Mouse (Mus musculus): ENCODE results near the gene Tapbp. TPM values are rescaled to one million over a fixed set of nuclear protein-coding genes. Genes with fewer than 3 reads are reported as not detected.

Gene Tapbp
- polyA plus RNA-seq, 1 experiment from 2014 or later: 20.6 TPM

DNA sequence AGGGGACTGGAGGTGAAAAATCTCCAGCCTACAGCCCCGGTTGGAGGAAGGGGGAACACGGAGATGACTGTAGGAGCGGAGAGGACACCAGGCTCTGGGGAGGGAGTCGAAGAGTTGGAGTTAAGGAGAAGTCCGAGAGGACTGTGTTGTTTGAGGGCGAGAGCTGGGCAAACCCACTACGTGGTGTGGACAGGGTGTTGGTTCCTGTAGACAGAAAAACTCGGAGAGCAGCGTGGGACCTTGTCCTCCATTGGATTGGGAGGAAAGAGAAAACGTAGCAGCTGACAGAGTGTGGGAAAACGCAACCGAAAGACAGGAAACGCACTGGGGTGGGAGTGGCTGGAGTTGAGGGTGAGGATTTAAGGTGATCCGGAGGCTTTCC, 5.8 kb upstream of the Tapbp start:
- under 1% methylated on average over 14 of the region's 14 CpGs for WGBS
- Histone ChIP-seq H3K27ac (replicated peaks; ENCODE audit: low read depth, low read length) (peak overlapping the region; percentile 93), H3K9me3 (ENCODE audit: control insufficient read depth, low read length) (no peaks in the 10 kb centered on the region), H3K4me2 (ENCODE audit: low read length) (peak overlapping the region; percentile 93), H3K27me3 (ENCODE audit: control insufficient read depth, insufficient read depth, low read length) (no peaks in the 10 kb centered on the region), H3K36me3 (ENCODE audit: control insufficient read depth, insufficient read depth, low read length) (peaks cover 36% of the 10 kb centered on the region), H3K4me3 (replicated peaks; ENCODE audit: low read depth, low read length) (peak overlapping the region; percentile 76), H3K4me1 (ENCODE audit: control insufficient read depth, insufficient read depth, low read length) (peaks cover 14% of the 10 kb centered on the region), H3K9ac (replicated peaks; ENCODE audit: low read length) (peak overlapping the region; percentile 81)
- peak; percentile 4 for ATAC-seq (ENCODE audit: low FRiP score, low TSS enrichment)
- DNase-seq: no peak

DNA sequence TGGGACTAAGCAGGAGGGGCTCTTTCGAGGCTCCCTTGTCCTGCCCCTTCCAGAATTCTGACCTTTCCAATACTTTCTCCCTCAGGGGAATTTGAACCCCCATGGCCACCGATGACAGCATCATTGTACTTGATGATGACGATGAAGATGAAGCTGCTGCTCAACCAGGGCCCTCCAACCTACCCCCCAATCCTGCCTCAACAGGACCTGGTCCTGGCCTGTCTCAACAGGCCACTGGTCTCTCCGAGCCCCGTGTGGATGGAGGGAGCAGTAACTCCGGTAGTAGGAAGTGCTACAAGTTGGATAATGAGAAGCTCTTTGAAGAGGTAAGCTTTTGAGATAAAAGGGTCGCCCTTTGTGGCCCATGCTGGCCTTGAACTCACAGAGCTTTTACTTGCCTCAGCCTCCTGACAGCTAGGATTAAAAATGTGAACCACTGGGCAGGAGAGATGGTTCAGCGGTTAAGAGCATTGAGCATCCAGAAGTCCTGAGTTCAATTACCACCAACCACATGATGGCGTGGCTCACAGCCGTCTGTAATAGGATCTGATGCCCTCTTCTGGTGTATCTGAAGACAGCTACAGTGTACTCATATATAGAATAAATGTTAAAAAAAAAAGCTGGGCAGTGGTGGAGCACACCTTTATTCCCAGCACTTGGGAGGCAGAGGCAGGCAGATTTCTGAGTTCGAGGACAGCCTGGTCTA, 5.2 kb upstream of the Tapbp start:
- ATAC-seq (ENCODE audit: low FRiP score, low TSS enrichment): no peak
- Histone ChIP-seq H3K9ac (replicated peaks; ENCODE audit: low read length) (no peak overlapping the region; the same call in 1 of the 2 replicates), H3K36me3 (ENCODE audit: control insufficient read depth, insufficient read depth, low read length) (peaks cover 36% of the 10 kb centered on the region), H3K4me1 (ENCODE audit: control insufficient read depth, insufficient read depth, low read length) (peaks cover 17% of the 10 kb centered on the region), H3K4me3 (replicated peaks; ENCODE audit: low read depth, low read length) (peak overlapping the region; percentile 76), H3K4me2 (ENCODE audit: low read length) (peak overlapping the region; percentile 93), H3K9me3 (ENCODE audit: control insufficient read depth, low read length) (no peaks in the 10 kb centered on the region), H3K27me3 (ENCODE audit: control insufficient read depth, insufficient read depth, low read length) (no peaks in the 10 kb centered on the region), H3K27ac (replicated peaks; ENCODE audit: low read depth, low read length) (no peak overlapping the region)
- 59% methylated on average over 11 of the region's 11 CpGs for WGBS
- no peak for DNase-seq

DNA sequence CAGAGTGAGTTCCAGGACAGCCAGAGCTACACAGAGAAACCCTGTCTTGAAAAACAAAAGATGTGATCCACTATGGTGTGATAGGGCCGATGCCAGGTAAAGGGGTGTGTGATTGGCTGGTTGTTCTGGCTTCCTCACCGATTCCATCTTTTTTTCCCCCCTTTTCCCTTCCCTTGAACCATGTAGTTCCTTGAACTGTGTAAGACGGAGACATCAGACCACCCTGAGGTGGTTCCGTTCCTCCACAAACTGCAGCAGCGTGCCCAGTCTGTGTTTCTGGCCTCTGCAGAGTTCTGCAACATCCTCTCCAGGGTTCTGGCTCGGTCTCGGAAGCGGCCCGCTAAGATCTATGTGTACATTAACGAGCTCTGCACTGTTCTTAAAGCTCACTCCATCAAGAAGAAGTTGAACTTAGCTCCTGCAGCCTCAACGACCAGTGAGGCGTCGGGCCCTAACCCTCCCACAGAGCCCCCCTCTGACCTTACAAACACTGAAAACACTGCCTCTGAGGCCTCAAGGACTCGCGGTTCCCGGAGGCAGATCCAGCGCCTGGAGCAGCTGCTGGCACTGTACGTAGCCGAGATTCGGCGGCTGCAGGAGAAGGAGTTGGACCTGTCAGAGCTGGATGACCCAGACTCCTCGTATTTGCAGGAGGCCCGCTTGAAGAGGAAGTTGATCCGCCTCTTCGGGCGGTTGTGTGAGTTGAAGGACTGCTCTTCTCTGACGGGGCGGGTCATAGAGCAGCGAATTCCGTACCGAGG, 4.5 kb upstream of the Tapbp start:
- DNase-seq: no peak
- H3K4me1 ChIP-seq (ENCODE audit: control insufficient read depth, insufficient read depth, low read length): peaks cover 17% of the 10 kb centered on the region
- no peak overlapping the region for H3K4me3 ChIP-seq (replicated peaks; ENCODE audit: low read depth, low read length)
- peaks cover 36% of the 10 kb centered on the region for H3K36me3 ChIP-seq (ENCODE audit: control insufficient read depth, insufficient read depth, low read length)
- no peak overlapping the region for H3K27ac ChIP-seq (replicated peaks; ENCODE audit: low read depth, low read length)
- no peak for ATAC-seq (ENCODE audit: low FRiP score, low TSS enrichment)
- no peak overlapping the region for H3K9ac ChIP-seq (replicated peaks; ENCODE audit: low read length)
- 95% methylated on average over 31 of the region's 31 CpGs for whole genome bisulfite sequencing
- no peaks in the 10 kb centered on the region for H3K27me3 ChIP-seq (ENCODE audit: control insufficient read depth, insufficient read depth, low read length)
- no peaks in the 10 kb centered on the region for H3K9me3 ChIP-seq (ENCODE audit: control insufficient read depth, low read length)
- no peak overlapping the region for H3K4me2 ChIP-seq (ENCODE audit: low read length)

DNA sequence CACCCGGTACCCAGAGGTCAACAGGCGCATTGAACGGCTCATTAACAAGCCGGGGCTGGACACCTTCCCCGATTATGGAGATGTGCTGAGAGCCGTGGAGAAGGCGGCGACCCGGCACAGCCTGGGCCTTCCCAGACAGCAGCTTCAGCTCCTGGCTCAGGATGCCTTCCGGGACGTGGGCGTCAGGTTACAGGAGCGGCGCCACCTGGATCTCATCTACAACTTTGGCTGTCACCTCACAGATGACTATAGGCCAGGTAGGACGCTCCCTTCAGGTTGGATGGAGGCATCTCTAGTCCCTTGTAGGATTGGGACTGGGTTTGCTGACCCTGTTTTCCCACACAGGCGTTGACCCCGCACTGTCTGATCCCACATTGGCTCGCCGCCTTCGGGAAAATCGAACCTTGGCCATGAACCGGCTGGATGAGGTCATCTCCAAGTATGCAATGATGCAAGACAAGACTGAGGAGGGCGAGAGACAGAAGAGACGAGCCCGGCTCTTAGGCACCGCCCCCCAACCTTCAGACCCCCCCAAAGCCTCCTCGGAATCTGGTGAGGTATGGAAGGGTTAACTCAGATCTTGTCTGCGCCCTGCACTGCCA, 3.8 kb upstream of the Tapbp start:
- Histone ChIP-seq H3K9ac (replicated peaks; ENCODE audit: low read length) (no peak overlapping the region), H3K4me1 (ENCODE audit: control insufficient read depth, insufficient read depth, low read length) (peaks cover 21% of the 10 kb centered on the region), H3K27ac (replicated peaks; ENCODE audit: low read depth, low read length) (no peak overlapping the region), H3K4me2 (ENCODE audit: low read length) (no peak overlapping the region), H3K36me3 (ENCODE audit: control insufficient read depth, insufficient read depth, low read length) (peaks cover 36% of the 10 kb centered on the region), H3K4me3 (replicated peaks; ENCODE audit: low read depth, low read length) (no peak overlapping the region), H3K27me3 (ENCODE audit: control insufficient read depth, insufficient read depth, low read length) (no peaks in the 10 kb centered on the region), H3K9me3 (ENCODE audit: control insufficient read depth, low read length) (no peaks in the 10 kb centered on the region)
- ATAC-seq (ENCODE audit: low FRiP score, low TSS enrichment) (no peak), DNase-seq (no peak)
- 91% methylated on average over 28 of the region's 28 CpGs for WGBS

DNA sequence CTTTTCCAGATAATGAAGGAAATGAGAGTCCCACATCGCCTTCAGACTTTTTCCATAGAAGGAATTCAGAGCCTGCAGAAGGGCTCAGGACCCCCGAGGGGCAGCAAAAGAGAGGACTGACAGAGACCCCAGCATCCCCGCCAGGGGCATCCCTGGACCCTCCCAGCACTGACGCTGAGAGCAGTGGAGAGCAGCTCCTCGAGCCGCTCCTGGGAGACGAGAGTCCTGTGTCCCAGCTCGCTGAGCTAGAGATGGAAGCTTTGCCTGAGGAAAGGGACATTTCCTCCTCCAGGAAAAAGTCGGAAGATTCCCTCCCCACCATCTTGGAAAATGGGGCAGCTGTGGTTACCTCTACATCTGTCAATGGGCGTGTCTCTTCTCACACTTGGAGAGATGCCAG, 2.4 kb upstream of the Tapbp start:
- no peak overlapping the region for H3K27ac ChIP-seq (replicated peaks; ENCODE audit: low read depth, low read length)
- ATAC-seq (ENCODE audit: low FRiP score, low TSS enrichment): no peak
- peaks cover 20% of the 10 kb centered on the region for H3K4me1 ChIP-seq (ENCODE audit: control insufficient read depth, insufficient read depth, low read length)
- no peaks in the 10 kb centered on the region for H3K9me3 ChIP-seq (ENCODE audit: control insufficient read depth, low read length)
- no peak overlapping the region for H3K4me3 ChIP-seq (replicated peaks; ENCODE audit: low read depth, low read length)
- no peak overlapping the region for H3K9ac ChIP-seq (replicated peaks; ENCODE audit: low read length)
- no peak for DNase-seq
- H3K27me3 ChIP-seq (ENCODE audit: control insufficient read depth, insufficient read depth, low read length): no peaks in the 10 kb centered on the region
- WGBS: 93% methylated on average over 10 of the region's 10 CpGs
- peaks cover 41% of the 10 kb centered on the region for H3K36me3 ChIP-seq (ENCODE audit: control insufficient read depth, insufficient read depth, low read length)
- H3K4me2 ChIP-seq (ENCODE audit: low read length): no peak overlapping the region

GRCm38 (mm10) chr17:33913905-33914304, 1.8 kb upstream of the Tapbp start:
- Histone ChIP-seq H3K9me3 (ENCODE audit: control insufficient read depth, low read length) (no peaks in the 10 kb centered on the region), H3K27ac (replicated peaks; ENCODE audit: low read depth, low read length) (no peak overlapping the region), H3K4me2 (ENCODE audit: low read length) (no peak overlapping the region), H3K4me3 (replicated peaks; ENCODE audit: low read depth, low read length) (no peak overlapping the region), H3K27me3 (ENCODE audit: control insufficient read depth, insufficient read depth, low read length) (no peaks in the 10 kb centered on the region), H3K4me1 (ENCODE audit: control insufficient read depth, insufficient read depth, low read length) (peaks cover 22% of the 10 kb centered on the region), H3K9ac (replicated peaks; ENCODE audit: low read length) (no peak overlapping the region), H3K36me3 (ENCODE audit: control insufficient read depth, insufficient read depth, low read length) (peaks cover 44% of the 10 kb centered on the region)
- WGBS: 95% methylated on average over 8 of the region's 8 CpGs
- ATAC-seq (ENCODE audit: low FRiP score, low TSS enrichment) (no peak), DNase-seq (no peak)

- Histone ChIP-seq H3K4me2 (ENCODE audit: low read length) (peak overlapping the region; percentile 65), H3K27me3 (ENCODE audit: control insufficient read depth, insufficient read depth, low read length) (no peaks in the 10 kb centered on the region), H3K36me3 (ENCODE audit: control insufficient read depth, insufficient read depth, low read length) (peaks cover 44% of the 10 kb centered on the region), H3K9me3 (ENCODE audit: control insufficient read depth, low read length) (no peaks in the 10 kb centered on the region), H3K9ac (replicated peaks; ENCODE audit: low read length) (no peak overlapping the region), H3K4me3 (replicated peaks; ENCODE audit: low read depth, low read length) (peak overlapping the region; percentile 49), H3K27ac (replicated peaks; ENCODE audit: low read depth, low read length) (peak overlapping the region; percentile 41; the same call in 1 of the 2 replicates), H3K4me1 (ENCODE audit: control insufficient read depth, insufficient read depth, low read length) (peaks cover 31% of the 10 kb centered on the region)
- ATAC-seq (ENCODE audit: low FRiP score, low TSS enrichment) (no peak), DNase-seq (no peak)
- 64% methylated on average over 13 of the region's 13 CpGs for WGBS
These were observed 719 bp upstream of the Tapbp start for GRCm38 (mm10) chr17:33914969-33915391.

- DNase-seq (no peak), ATAC-seq (ENCODE audit: low FRiP score, low TSS enrichment) (peak; percentile 40)
- peak overlapping the region; percentile 81 for H3K27ac ChIP-seq (replicated peaks; ENCODE audit: low read depth, low read length)
- no peaks in the 10 kb centered on the region for H3K27me3 ChIP-seq (ENCODE audit: control insufficient read depth, insufficient read depth, low read length)
- peaks cover 29% of the 10 kb centered on the region for H3K4me1 ChIP-seq (ENCODE audit: control insufficient read depth, insufficient read depth, low read length)
- H3K9ac ChIP-seq (replicated peaks; ENCODE audit: low read length): peak overlapping the region; percentile 50; the same call in 1 of the 2 replicates
- peaks cover 40% of the 10 kb centered on the region for H3K36me3 ChIP-seq (ENCODE audit: control insufficient read depth, insufficient read depth, low read length)
- H3K4me2 ChIP-seq (ENCODE audit: low read length): peak overlapping the region; percentile 65
- WGBS: under 1% methylated on average over 18 of the region's 20 CpGs
- H3K4me3 ChIP-seq (replicated peaks; ENCODE audit: low read depth, low read length): peak overlapping the region; percentile 49
- H3K9me3 ChIP-seq (ENCODE audit: control insufficient read depth, low read length): no peaks in the 10 kb centered on the region
These were observed 595 bp downstream of the Tapbp start for GRCm38 (mm10) chr17:33916294-33916693.
